Mouse (Mus musculus): Measurements from ENCODE around the gene Ddx4.

- TF ChIP-seq POLR2A (IDR thresholded peaks at IDR 0.05; ENCODE audit: low read depth, low read length) (no peak), CTCF (IDR thresholded peaks at IDR 0.05; ENCODE audit: borderline replicate concordance, insufficient read depth, low read length) (no peak)
Observed at GRCm38 (mm10) chr13:112686155-112686554, 33.9 kb upstream of the Ddx4 start.
